Mouse (Mus musculus): ENCODE measurements around the gene Serinc5.

DNA sequence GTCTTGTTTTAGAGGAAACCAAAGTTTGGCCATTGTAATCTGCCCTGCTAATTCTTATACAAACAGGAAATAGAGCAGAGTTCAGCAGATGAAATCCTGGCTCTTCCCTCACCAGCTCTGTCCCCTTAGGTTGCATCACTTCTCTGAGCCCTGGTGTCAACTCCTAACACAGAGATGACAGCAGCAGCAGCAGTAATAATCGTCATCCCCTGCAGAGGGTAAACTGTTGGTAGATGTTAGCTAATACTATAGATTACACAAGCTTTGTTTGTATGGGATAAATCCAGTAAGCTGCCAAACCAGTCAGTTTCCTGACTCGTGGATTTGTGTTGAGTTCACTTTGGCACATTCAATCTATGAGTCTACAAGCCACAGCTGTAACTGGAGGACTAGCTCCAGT is 40.1 kb downstream of the Serinc5 start:
- TF ChIP-seq POLR2A (IDR thresholded peaks at IDR 0.05; ENCODE audit: insufficient read depth, low read depth, low read length) (no peak), CTCF (IDR thresholded peaks at IDR 0.05) (no peak)

Measured in heart, adult 2 months (tissue).